Mouse (Mus musculus) bone marrow, adult 2 months (tissue): ENCODE data around the gene Glipr1. TPM values are rescaled to one million over a fixed set of nuclear protein-coding genes. Genes with fewer than 3 reads are reported as not detected.
A peak's percentile ranks its signal among the peaks of the same experiment; 100 is the strongest.

Experiments used
- H3K27ac ChIP-seq: fragments of 200-500 bp; 2 replicates; pipeline ENCODE4 v1.5.1; 2012; ENCODE audit warnings: low read depth, mild to moderate bottlenecking, control low read depth, inconsistent platforms, low read length; ENCODE audit not compliant: control insufficient read depth, poor library complexity, insufficient read depth
- H3K4me1 ChIP-seq: fragments of 200-500 bp; 2 replicates; pipeline ENCODE4 v1.6.1; 2011; ENCODE audit warnings: low read length; ENCODE audit not compliant: control insufficient read depth, insufficient read depth
- H3K4me3 ChIP-seq: fragments of 200-500 bp; replicated peaks from 2 replicates; pipeline ENCODE3; 2011; ENCODE audit warnings: mild to moderate bottlenecking, low read depth, low read length, control low read depth; ENCODE audit not compliant: control insufficient read depth
- CTCF ChIP-seq: fragments of 200-500 bp; IDR thresholded peaks from 2 replicates; pipeline ENCODE4 v1.5.1; 2011; ENCODE audit warnings: low read length, control low read depth; ENCODE audit not compliant: control insufficient read depth, insufficient read depth
- POLR2A ChIP-seq: fragments of 200-500 bp; IDR thresholded peaks from 2 replicates; pipeline ENCODE4 v1.6.1; 2011; ENCODE audit warnings: low read depth, mild to moderate bottlenecking, control low read depth, low read length, borderline replicate concordance; ENCODE audit not compliant: control insufficient read depth
- WGBS: fragments of 180-500 bp; shearing (Covaris S2); methylation state at CpG from one replicate; pipeline ENCODE4 v1.1.7; 2018; 5-methylcytosine and 5-hydroxymethylcytosine counted together
- polyA plus RNA-seq: library from polyadenylated mRNA; stranded (reverse); fragments of >200 nt; gene quantifications from 2 replicates; pipeline ENCODE4 v1.2.4, GENCODE M21; 2011; ENCODE audit warnings: low replicate concordance; ENCODE audit not compliant: missing spikeins, insufficient read depth, insufficient read length

Gene Glipr1
- polyA plus RNA-seq, 1 experiment: 115 TPM

DNA sequence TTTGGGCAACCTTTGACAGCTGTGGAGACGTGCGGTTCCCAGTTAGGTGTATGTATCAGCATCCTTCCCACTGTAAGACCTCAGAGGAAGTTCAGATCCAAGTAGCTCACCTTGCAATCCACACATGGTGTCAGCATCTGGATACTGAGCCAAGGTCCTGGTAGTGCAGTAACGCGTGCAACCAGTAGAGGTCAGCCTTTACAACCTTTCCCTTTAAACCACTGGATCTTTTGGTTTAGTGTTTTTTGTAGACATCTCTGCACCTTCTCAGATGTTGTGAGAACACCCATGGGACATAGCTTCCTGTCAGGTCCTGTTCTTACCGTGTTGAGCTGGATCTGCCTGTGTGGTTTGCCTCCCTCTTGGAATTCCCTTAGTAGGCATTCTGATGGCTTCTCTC is 24.8 kb downstream of the Glipr1 start:
- 23% methylated on average over 5 of the region's 5 CpGs for WGBS
- Histone ChIP-seq H3K4me1 (no peaks in the 10 kb centered on the region), H3K4me3 (no peak overlapping the region), H3K27ac (no peak overlapping the region)
- TF ChIP-seq CTCF: peak; percentile 69
- TF ChIP-seq POLR2A: no peak

DNA sequence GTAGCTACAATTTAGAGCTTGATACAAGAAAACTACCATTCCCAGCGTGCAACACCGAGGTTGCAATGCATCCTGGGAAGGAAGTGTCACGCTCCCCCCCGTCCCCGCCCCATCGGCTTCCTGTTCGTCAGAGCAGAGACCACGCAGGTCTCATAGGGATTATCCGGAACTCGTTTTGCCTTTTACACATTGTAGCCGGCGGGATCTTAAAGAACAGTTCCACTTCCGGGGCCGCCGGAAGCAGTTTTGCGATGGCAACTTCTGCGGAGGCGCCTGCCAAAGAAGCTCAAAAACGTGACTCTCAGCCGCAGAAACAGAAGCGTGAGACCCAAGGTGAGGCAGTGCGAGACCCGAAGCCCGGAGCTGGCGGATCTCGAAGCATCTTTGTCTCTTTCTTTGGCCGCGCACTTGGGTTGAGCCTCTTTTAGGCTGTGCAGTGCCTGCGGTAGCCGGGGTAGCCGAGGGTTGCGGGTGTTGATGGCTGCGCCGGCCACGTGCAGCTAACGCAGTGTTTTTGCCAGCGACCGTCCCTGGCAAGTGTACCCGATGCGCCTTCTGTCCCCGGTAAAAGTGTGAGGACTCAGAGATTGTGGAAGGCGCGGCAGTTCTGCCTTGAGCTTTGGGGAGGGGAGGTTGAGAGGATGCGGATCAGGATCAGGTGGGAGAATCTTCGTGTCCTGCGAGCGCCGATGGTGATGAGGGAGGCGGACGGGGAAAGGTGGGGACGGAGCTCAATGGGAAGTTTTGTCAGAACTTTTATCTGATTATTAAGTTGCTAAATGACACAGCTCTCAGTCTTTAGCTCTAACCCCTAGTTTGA is 29.7 kb downstream of the Glipr1 start, which contains the start of gene Krr1:
Krr1 (plus strand) TSS at position 123 of the 820 bp plus-strand sequence.
- TF ChIP-seq CTCF (no peak), POLR2A (peak; percentile 33; the same call in 1 of the 2 replicates)
- peak within 1 kb of the TSS; percentile 88 for H3K4me3 ChIP-seq
- peak within 1 kb of the TSS; percentile 68 for H3K27ac ChIP-seq
- H3K4me1 ChIP-seq: no peaks in the 10 kb centered on the region
- WGBS: under 1% methylated on average over 51 of the region's 51 CpGs

DNA sequence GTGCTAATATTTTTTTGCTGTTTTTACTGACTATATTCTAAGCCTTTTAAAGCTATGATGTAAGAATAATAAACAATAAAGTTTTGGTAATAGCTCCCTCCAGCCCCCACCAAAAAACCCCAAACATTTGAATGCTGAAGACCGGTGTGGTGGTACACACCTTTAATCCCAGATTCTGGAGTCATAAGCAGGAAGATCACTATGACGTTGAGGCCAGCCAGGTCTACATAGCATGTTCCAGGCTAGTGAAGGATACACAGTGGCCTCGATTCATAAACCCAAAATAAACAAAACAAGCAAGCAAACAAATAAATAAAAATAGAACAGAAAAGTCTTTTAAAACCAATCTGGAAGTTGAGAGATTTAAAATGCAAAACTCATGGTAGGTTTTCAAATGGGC is 30.5 kb downstream of the Glipr1 start:
- Histone ChIP-seq H3K4me1 (no peaks in the 10 kb centered on the region), H3K27ac (no peak overlapping the region), H3K4me3 (no peak overlapping the region)
- WGBS: 75% methylated on average over 3 of the region's 3 CpGs
- TF ChIP-seq CTCF (no peak), POLR2A (no peak)

DNA sequence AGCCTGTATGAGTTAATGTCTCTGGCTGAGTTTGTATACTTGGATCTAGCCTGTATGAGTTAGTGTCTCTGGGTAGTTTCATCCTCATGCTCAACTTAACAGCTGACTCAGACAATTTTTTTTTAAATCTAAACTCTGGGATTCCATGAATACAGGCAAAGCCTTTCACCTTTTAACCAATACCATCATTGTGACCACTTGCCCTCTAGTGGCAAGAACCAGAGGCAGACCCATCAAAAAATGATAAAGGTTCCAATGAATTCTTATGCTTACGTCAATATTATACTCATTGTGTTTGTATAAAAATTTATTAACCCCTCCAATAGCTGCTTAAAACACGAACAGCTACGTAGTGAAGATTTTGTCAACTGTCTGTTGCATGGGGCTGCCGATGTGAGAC is 36.0 kb downstream of the Glipr1 start:
- Histone ChIP-seq H3K27ac (no peak overlapping the region), H3K4me1 (no peaks in the 10 kb centered on the region), H3K4me3 (no peak overlapping the region)
- no peak for TF ChIP-seq CTCF
- TF ChIP-seq POLR2A: no peak
- 54% methylated on average over 4 of the region's 4 CpGs for WGBS

DNA sequence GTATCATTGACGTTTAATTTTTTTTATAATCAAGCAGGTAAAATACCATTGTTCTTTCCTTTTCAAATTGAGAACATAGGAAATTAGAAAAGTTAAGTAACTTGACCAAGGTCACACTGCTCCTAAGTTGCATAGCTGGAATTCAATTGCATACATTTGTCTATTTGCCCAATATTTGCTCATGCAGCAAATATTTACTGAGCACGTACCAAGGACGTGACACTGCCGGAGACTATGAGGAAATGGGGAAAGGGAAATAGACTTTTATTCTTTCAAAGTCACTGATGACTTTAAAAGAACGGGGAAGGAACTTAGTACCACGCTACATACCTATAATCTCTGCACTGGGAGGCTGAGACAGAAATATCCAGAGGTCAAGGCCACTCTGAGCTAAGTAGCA is 42.0 kb downstream of the Glipr1 start:
- Histone ChIP-seq H3K27ac (no peak overlapping the region), H3K4me3 (no peak overlapping the region), H3K4me1 (no peaks in the 10 kb centered on the region)
- 41% methylated on average over 6 of the region's 6 CpGs for WGBS
- TF ChIP-seq CTCF: no peak
- no peak for TF ChIP-seq POLR2A

DNA sequence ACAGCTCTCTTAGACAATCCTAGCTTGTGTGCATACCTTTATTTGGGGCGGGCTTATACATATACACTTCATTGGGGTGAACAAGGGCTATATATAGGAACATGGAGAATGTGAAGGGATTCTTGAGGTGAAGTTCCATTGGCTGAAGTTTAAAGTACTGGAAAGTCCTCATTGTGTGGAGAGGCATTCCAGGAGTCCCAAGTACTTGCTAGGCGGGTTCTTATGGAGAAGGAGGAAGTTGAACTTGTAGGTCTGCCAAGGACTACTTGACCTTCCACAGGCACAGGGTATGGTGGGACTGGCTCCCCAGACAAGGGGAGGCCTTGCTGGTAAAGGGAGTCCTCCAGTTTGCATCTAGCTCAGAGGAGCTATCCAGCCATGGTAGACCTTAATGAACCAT is 43.1 kb downstream of the Glipr1 start:
- Histone ChIP-seq H3K27ac (no peak overlapping the region), H3K4me1 (no peaks in the 10 kb centered on the region), H3K4me3 (no peak overlapping the region)
- TF ChIP-seq CTCF (no peak), POLR2A (no peak)
- 56% methylated on average over 2 of the region's 2 CpGs for WGBS

DNA sequence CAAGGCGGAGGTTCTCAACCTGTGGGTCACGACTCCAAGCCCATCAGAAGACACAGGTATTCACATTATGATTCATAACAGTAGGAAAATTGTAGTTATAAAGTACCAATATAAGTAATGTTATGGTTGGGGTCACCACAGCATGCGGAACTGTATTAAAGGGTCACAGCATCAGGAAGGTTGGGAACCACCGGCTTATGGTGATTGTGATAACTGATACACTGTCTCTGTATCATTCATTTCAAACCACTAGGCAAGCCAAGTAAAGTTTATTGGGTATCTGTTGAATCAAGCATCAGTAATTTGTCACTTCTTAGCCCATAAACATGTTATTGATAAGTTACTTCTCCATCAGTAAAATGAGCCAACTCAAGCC is 44.4 kb downstream of the Glipr1 start:
- Histone ChIP-seq H3K27ac (no peak overlapping the region), H3K4me3 (no peak overlapping the region), H3K4me1 (no peaks in the 10 kb centered on the region)
- 32% methylated on average over 4 of the region's 4 CpGs for WGBS
- TF ChIP-seq POLR2A: no peak
- TF ChIP-seq CTCF: no peak

DNA sequence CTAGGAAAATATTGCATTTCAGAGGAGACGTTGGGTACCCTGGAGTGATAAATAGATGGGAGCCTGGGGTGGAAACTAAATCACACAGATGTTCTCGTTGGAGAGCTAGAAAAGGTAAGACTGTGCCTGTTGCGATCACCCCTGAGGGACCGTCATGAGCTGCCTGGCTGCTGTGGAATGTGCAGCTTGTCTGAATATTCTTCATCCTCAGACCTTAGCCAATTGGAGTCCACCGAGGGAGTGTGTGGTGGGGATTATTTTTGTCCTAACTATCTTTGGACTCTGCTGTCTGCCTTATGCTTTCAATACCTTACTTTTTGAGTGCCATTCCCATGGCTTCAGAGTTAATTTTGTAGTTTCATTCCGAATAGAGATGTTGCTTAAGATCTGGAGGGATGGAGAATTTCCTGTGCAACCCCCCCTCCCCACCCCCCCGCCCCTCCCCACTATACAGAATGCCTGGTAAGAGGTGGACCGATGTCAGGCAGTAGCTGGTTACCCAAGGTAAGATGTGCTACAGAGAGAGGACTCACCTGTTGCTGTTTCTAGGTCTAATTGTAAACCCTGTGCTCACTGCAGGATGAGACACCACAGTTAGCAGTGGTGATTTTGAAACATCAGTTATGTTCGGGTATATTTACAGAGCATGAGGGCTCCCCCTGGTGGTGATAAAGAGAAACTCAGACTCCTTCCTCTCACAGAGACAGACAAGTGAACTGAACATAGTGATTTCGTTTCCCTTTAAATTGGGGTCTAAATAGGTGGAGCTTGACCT is 45.0 kb downstream of the Glipr1 start:
- WGBS: 59% methylated on average over 10 of the region's 10 CpGs
- H3K4me3 ChIP-seq: no peak overlapping the region
- no peaks in the 10 kb centered on the region for H3K4me1 ChIP-seq
- TF ChIP-seq POLR2A (no peak), CTCF (peak; percentile 52)
- H3K27ac ChIP-seq: no peak overlapping the region

DNA sequence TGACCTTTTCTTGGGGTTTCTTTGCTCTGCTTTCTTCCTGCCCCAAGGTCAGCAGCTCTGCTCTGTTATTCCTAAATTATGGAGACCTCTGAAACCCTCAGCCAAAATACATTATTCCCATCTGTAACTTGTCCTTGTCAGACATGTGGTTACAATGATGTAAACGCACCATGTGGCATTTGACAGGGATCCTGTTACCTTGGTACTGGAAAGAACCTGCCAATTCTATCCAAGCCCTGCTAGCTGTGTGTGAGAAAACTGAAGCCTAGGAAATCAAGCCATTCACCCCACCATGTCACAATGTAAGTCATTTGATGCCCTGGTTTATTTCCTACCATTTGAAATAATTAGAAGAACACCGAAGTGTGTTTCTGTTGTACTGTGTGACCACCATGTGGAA is 46.6 kb downstream of the Glipr1 start:
- no peaks in the 10 kb centered on the region for H3K4me1 ChIP-seq
- H3K4me3 ChIP-seq: no peak overlapping the region
- no peak overlapping the region for H3K27ac ChIP-seq
- TF ChIP-seq POLR2A (no peak), CTCF (no peak)
- WGBS: 86% methylated on average over 2 of the region's 2 CpGs
